Mouse (Mus musculus) CH12.LX (cell line): ENCODE results near the gene Mrps16.
A peak's percentile ranks its signal among the peaks of the same experiment; 100 is the strongest.

Source experiments
- CTCF ChIP-seq, 2 experiments: IDR thresholded peaks in 1 of 2; conservative IDR thresholded peaks in 1 of 2; 2 replicates each; pipeline ENCODE4 v1.5.1; 2011 to 2012; ENCODE audit warnings: low read depth in 2 of 2, low read length in 2 of 2, improper control_type of control experiment in 1 of 2, inconsistent platforms in 1 of 2, mild to moderate bottlenecking in 1 of 2, moderate library complexity in 1 of 2
- E2F4 ChIP-seq: IDR thresholded peaks from 2 replicates; pipeline ENCODE4 v1.6.1; 2011; ENCODE audit warnings: low read depth, low read length, improper control_type of control experiment; ENCODE audit not compliant: insufficient replicate concordance
- EP300 ChIP-seq: IDR thresholded peaks from 2 replicates; pipeline ENCODE4 v1.6.1; 2011; ENCODE audit warnings: low read length, improper control_type of control experiment
- GABPA ChIP-seq: IDR thresholded peaks from 2 replicates; pipeline ENCODE4 v1.6.1; 2012; ENCODE audit warnings: low read depth, low read length, improper control_type of control experiment, inconsistent platforms; ENCODE audit not compliant: insufficient replicate concordance
- KAT2A ChIP-seq: IDR thresholded peaks from 2 replicates; pipeline ENCODE4 v1.6.1; 2012; ENCODE audit warnings: low read length, improper control_type of control experiment, inconsistent platforms; ENCODE audit not compliant: insufficient replicate concordance
- MAX ChIP-seq: IDR thresholded peaks from 2 replicates; pipeline ENCODE4 v1.6.1; 2011; ENCODE audit warnings: low read length, improper control_type of control experiment
- MEF2A ChIP-seq: IDR thresholded peaks from 2 replicates; pipeline ENCODE4 v1.6.1; 2014; ENCODE audit warnings: low read depth, mild to moderate bottlenecking, inconsistent platforms, low read length, improper control_type of control experiment, borderline replicate concordance
- POLR2A ChIP-seq: IDR thresholded peaks from 2 replicates; pipeline ENCODE4 v1.6.1; 2011; ENCODE audit warnings: low read depth, mild to moderate bottlenecking, improper control_type of control experiment, low read length
- POLR2AphosphoS2 ChIP-seq: IDR thresholded peaks from 2 replicates; pipeline ENCODE4 v1.6.1; 2011; ENCODE audit warnings: low read depth, low read length, improper control_type of control experiment
- RCOR1 ChIP-seq: conservative IDR thresholded peaks from 2 replicates; pipeline ENCODE4 v1.6.1; 2012; ENCODE audit warnings: low read depth, mild to moderate bottlenecking, inconsistent platforms, low read length, improper control_type of control experiment
- TBP ChIP-seq: conservative IDR thresholded peaks from 2 replicates; pipeline ENCODE4 v1.6.1; 2011; ENCODE audit warnings: low read depth, low read length, improper control_type of control experiment
- USF1 ChIP-seq: IDR thresholded peaks from 2 replicates; pipeline ENCODE4 v1.6.1; 2014; ENCODE audit warnings: low read depth, mild to moderate bottlenecking, inconsistent platforms, low read length, improper control_type of control experiment
- ZMIZ1 ChIP-seq: IDR thresholded peaks from 2 replicates; pipeline ENCODE4 v1.6.1; 2012; ENCODE audit warnings: low read depth, mild to moderate bottlenecking, inconsistent platforms, low read length, improper control_type of control experiment

GRCm38 (mm10) chr14:20393205-20393913, at the start of gene Mrps16:
- no peak for TF ChIP-seq USF1
- TF ChIP-seq MEF2A, result no peak
- TF ChIP-seq TBP, result peak; percentile 65; the same call in 1 of the 2 replicates
- no peak for TF ChIP-seq GABPA
- TF ChIP-seq KAT2A, result no peak
- TF ChIP-seq MAX, result peak; percentile 73
- peak in 1 of 2 experiments; percentile 84; a peak in 3 of 4 replicates for TF ChIP-seq CTCF (conservative IDR thresholded peaks at IDR 0.05 in 1 of 2, IDR thresholded peaks at IDR 0.05 in 1 of 2; ENCODE audit: low read depth in 2 of 2, low read length in 2 of 2)
- peak; percentile 93 for TF ChIP-seq POLR2A
- TF ChIP-seq ZMIZ1, result peak; percentile 93; the same call in 1 of the 2 replicates
- TF ChIP-seq E2F4, result no peak
- TF ChIP-seq POLR2AphosphoS2, result peak; percentile 63; the same call in 1 of the 2 replicates
- TF ChIP-seq RCOR1, result no peak
- TF ChIP-seq EP300, result 0 out of 2 replicates have a peak, but pooled peaks have one; percentile 24
